Mouse (Mus musculus) urinary bladder, postnatal 0 days (tissue): Measurements from ENCODE around the gene Il2. TPM values are rescaled to one million over a fixed set of nuclear protein-coding genes. Genes with fewer than 3 reads are reported as not detected.

ENCODE experiments used
- polyA plus RNA-seq: library from polyadenylated mRNA; unstranded; fragments of >200 nt; fragmentation: Nextera tagmentation; extraction: Ambion mirVana; gene quantifications from 2 replicates; pipeline ENCODE4 v1.2.1, GENCODE M21; 2015

Gene Il2
- 0.39 and 0.46 TPM in 2 replicates for polyA plus RNA-seq

GRCm38 (mm10) chr3:37125655-37126054 lies at the start of gene Il2:
Gene Il2 (minus strand): TSS chr3:37125959.

Other genes starting within 250 kb of the Il2 start
- gene Adad1, start 62.4 kb downstream of the Il2 start, polyA plus RNA-seq = not detected in 2 replicates
- gene Il21, start 106.7 kb upstream of the Il2 start, polyA plus RNA-seq = not detected in 2 replicates
- 2.9 TPM in 2 replicates for gene Bbs12, start 186.6 kb upstream of the Il2 start, polyA plus RNA-seq
- gene Cetn4, start 186.7 kb upstream of the Il2 start, polyA plus RNA-seq = 1.9 TPM in 2 replicates
- 1.5 and 2.2 TPM in 2 replicates for gene Fgf2, start 222.4 kb upstream of the Il2 start, polyA plus RNA-seq